Mouse (Mus musculus) spleen, adult 2 months (tissue): ENCODE measurements around the gene Prkce.

Experiments used
- CTCF ChIP-seq: fragments of 200-500 bp; IDR thresholded peaks from 2 replicates; pipeline ENCODE4 v1.5.1; 2011; ENCODE audit warnings: mild to moderate bottlenecking, inconsistent platforms; ENCODE audit not compliant: insufficient read depth, insufficient read length, insufficient replicate concordance; ENCODE audit errors: extremely low read depth
- POLR2A ChIP-seq: fragments of 200-500 bp; IDR thresholded peaks from 2 replicates; pipeline ENCODE4 v1.6.1; 2011; ENCODE audit warnings: low read depth, low read length, inconsistent platforms

- TF ChIP-seq CTCF (no peak), POLR2A (no peak)
Measured at GRCm38 (mm10) chr17:86128198-86128597, 39.4 kb upstream of the Prkce start.
